Mouse (Mus musculus) liver, embryonic 14.5 days (tissue): ENCODE data around the gene Hmox2.

ENCODE experiments used
- CTCF ChIP-seq: IDR thresholded peaks from 2 replicates; pipeline ENCODE4 v1.5.1; 2016; ENCODE audit warnings: antibody characterized with exemption, low read depth, control low read depth
- EP300 ChIP-seq: IDR thresholded peaks from 2 replicates; pipeline ENCODE4 v1.6.1; 2016; ENCODE audit warnings: antibody characterized with exemption, low read depth

GRCm38 (mm10) chr16:4727963-4728362, 1.8 kb downstream of the Hmox2 start:
- TF ChIP-seq CTCF: no peak
- no peak for TF ChIP-seq EP300
